Mouse (Mus musculus) neural tube, embryonic 13.5 days (tissue): Measurements from ENCODE around the gene Mlec. TPM values are rescaled to one million over a fixed set of nuclear protein-coding genes. Genes with fewer than 3 reads are reported as not detected.

Experiments
- ATAC-seq: fragments of 200-750 bp; cut with Nextera tagmentation; 2 replicates; pipeline ENCODE4 v1.8.0; 2017; ENCODE audit warnings: low read depth, mild to moderate bottlenecking, moderate TSS enrichment, moderate library complexity
- H3K27ac ChIP-seq: fragments of 300-500 bp; sonication (generic); replicated peaks from 2 replicates; pipeline ENCODE4 v1.5.1; 2015; ENCODE audit warnings: moderate library complexity, mild to moderate bottlenecking, inconsistent platforms
- H3K27me3 ChIP-seq: fragments of 300-500 bp; sonication (generic); 2 replicates; pipeline ENCODE4 v1.6.1; 2015; ENCODE audit warnings: mild to moderate bottlenecking, inconsistent platforms
- H3K36me3 ChIP-seq: fragments of 300-500 bp; sonication (generic); 2 replicates; pipeline ENCODE4 v1.6.1; 2015; ENCODE audit warnings: mild to moderate bottlenecking, inconsistent platforms
- H3K4me1 ChIP-seq: fragments of 300-500 bp; sonication (generic); replicated peaks from 2 replicates; pipeline ENCODE4 v1.6.1; 2015; ENCODE audit warnings: inconsistent platforms
- H3K4me2 ChIP-seq: fragments of 300-500 bp; sonication (generic); 2 replicates; pipeline ENCODE4 v1.6.1; 2015; ENCODE audit warnings: inconsistent platforms, mild to moderate bottlenecking, moderate library complexity
- H3K4me3 ChIP-seq: fragments of 300-500 bp; sonication (generic); 2 replicates; pipeline ENCODE4 v1.5.1; 2015; ENCODE audit warnings: mild to moderate bottlenecking, inconsistent platforms
- H3K9ac ChIP-seq: fragments of 300-500 bp; sonication (generic); 2 replicates; pipeline ENCODE4 v1.6.1; 2015; ENCODE audit warnings: moderate library complexity, mild to moderate bottlenecking, inconsistent platforms
- H3K9me3 ChIP-seq: fragments of 300-500 bp; sonication (generic); 2 replicates; pipeline ENCODE4 v1.6.1; 2016; ENCODE audit warnings: inconsistent platforms
- WGBS: fragments of 180-500 bp; shearing (Covaris S2); methylation state at CpG from one replicate; pipeline ENCODE4 v1.1.7; 2015; 5-methylcytosine and 5-hydroxymethylcytosine counted together
- polyA plus RNA-seq: library from polyadenylated mRNA; unstranded; fragments of >200 nt; fragmentation: Nextera tagmentation; extraction: Ambion mirVana; gene quantifications from 2 replicates; pipeline ENCODE4 v1.2.1, GENCODE M21; 2015

Gene Mlec
- polyA plus RNA-seq, 1 experiment from 2014 or later: 33.5 TPM

GRCm38 (mm10) chr5:115190081-115190480 lies 32.1 kb upstream of the Mlec start:
- no peak for ATAC-seq
- Histone ChIP-seq H3K4me2 (peak overlapping the region; percentile 99), H3K4me1 (peaks cover 75% of the 10 kb centered on the region)

DNA sequence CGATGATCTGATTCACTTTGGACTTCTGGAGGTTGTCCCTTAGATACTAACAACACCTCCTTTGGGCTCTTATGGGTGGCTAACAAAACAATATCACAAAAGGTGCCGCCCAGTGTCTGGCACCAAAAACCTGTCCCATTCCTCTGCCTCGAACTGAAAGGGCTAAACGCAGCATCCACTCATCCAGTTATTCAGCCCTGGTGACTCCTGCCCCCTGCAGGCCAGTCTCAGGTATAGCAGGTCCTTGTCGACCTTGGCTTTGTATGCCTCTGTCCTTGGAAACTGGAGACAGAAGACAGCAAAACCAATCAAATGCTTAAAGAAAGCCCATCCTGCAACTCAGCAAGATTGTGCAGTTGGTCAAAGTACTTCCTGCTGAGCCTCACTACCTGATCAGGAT lies 30.8 kb upstream of the Mlec start:
- Histone ChIP-seq H3K4me3 (no peak overlapping the region), H3K4me2 (no peak overlapping the region), H3K9me3 (no peaks in the 10 kb centered on the region), H3K27ac (no peak overlapping the region), H3K27me3 (peaks cover 24% of the 10 kb centered on the region), H3K36me3 (no peaks in the 10 kb centered on the region), H3K9ac (no peak overlapping the region), H3K4me1 (peaks cover 79% of the 10 kb centered on the region)
- no peak for ATAC-seq
- WGBS: 56% methylated on average over 5 of the region's 5 CpGs

More at GRCm38 (mm10) chr5:115190081-115190480, 32.1 kb upstream of the Mlec start:
- H3K9ac ChIP-seq: no peak overlapping the region
- 67% methylated on average over 12 of the region's 12 CpGs for WGBS
- H3K27ac ChIP-seq: no peak overlapping the region
- peaks cover 24% of the 10 kb centered on the region for H3K27me3 ChIP-seq
- no peak overlapping the region for H3K4me3 ChIP-seq
- H3K9me3 ChIP-seq: no peaks in the 10 kb centered on the region
- no peaks in the 10 kb centered on the region for H3K36me3 ChIP-seq

DNA sequence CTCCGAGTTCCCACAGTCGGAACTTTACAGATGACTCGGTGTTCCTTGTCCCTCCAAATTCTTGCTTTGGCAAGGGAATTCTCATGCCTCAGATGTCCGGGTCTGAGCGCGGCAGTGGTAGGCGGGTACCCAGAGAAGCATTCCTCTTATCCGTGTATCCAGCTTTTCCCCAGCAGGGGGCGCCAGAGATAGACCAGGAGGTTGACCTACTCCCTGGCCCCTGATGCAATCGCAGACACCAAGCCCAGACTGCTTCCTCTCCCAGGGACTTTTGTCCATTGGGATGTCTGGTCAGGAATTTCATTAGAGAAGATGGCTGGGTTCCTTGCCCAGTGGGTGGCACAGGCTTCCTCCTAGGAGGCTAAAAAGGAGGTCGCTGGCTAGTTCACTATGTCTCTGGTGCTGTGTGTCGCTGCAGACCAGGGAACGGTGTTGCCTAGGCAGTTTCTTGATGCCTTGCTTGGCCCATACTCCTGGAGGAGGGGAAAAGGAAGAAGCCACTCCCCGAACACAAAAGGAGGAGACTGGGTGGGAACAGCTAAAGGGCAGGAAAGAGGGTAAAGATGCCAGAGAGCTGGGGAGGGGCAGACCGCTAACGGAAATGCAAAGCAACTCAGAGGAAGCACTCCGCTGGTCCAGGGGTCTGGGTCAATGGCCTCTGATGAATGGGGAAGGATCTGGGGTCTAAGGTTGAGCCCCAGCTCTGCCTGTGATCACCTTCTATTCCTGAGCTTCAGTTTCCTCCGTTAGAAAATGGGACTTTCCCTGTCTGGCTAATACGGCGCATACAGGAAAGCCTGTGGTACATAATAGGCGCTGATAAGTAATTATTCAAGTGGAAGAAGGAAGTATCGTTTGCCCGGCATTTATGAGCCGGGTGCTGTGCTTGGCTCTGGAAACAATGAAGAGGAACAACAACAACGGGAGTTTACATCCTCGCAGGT lies 29.5 kb upstream of the Mlec start:
- Histone ChIP-seq H3K27me3 (peaks cover 17% of the 10 kb centered on the region), H3K4me2 (peak overlapping the region; percentile 42), H3K9ac (0 out of 2 replicates have a peak overlapping the region, but pooled peaks have one; percentile 13), H3K36me3 (no peaks in the 10 kb centered on the region), H3K4me1 (peaks cover 79% of the 10 kb centered on the region), H3K27ac (peak overlapping the region; percentile 67), H3K9me3 (no peaks in the 10 kb centered on the region), H3K4me3 (no peak overlapping the region)
- peak; percentile 78 for ATAC-seq
- WGBS: 12% methylated on average over 26 of the region's 26 CpGs

DNA sequence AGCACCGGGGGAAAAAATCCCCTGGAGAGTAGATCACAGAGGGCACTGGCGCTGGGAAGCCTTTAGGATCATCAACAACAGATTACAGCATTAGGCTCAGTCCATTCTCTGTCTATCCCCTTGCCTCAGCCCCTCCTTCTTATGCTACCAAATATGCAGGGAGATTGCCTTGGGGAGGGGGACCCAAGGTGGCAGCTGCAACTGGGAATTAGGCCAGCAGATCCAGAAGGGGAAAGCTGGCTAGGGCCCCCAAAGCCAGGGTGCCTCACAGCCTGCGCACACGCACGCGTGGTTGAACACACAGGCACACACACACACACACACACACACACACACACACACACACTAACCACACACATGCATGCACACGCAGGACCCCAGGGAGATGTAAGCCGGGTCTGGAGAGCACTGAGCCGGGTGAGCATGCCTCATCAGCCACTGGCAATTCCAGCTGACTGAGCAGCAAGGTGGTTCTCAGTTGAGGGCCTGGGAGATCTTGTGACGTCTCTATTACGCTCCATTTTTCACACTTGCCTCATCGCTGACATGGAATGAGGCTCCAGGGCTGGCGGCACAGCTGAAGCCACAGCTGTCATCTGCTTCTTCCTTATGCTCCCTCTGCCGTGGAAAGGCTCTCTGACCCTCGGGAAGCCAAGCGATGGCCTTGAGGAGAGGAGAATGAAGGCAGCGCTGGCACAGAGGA lies 28.5 kb upstream of the Mlec start:
- H3K9me3 ChIP-seq: no peaks in the 10 kb centered on the region
- WGBS: 27% methylated on average over 17 of the region's 17 CpGs
- ATAC-seq: peak; percentile 73
- peaks cover 78% of the 10 kb centered on the region for H3K4me1 ChIP-seq
- H3K4me2 ChIP-seq: peak overlapping the region; percentile 42
- H3K9ac ChIP-seq: peak overlapping the region; percentile 50
- peak overlapping the region; percentile 4; the same call in 1 of the 2 replicates for H3K4me3 ChIP-seq
- peak overlapping the region; percentile 67 for H3K27ac ChIP-seq
- no peaks in the 10 kb centered on the region for H3K36me3 ChIP-seq
- peaks cover 17% of the 10 kb centered on the region for H3K27me3 ChIP-seq

GRCm38 (mm10) chr5:115184726-115185125 lies 26.7 kb upstream of the Mlec start:
- no peaks in the 10 kb centered on the region for H3K9me3 ChIP-seq
- H3K9ac ChIP-seq: peak overlapping the region; percentile 55
- H3K4me1 ChIP-seq: peaks cover 67% of the 10 kb centered on the region
- H3K36me3 ChIP-seq: no peaks in the 10 kb centered on the region
- H3K4me2 ChIP-seq: peak overlapping the region; percentile 46
- H3K27ac ChIP-seq: peak overlapping the region; percentile 33
- peak overlapping the region; percentile 19 for H3K4me3 ChIP-seq
- no peak for ATAC-seq
- peaks cover 2% of the 10 kb centered on the region; the same call in 1 of the 2 replicates for H3K27me3 ChIP-seq
- WGBS: 21% methylated on average over 15 of the region's 15 CpGs

GRCm38 (mm10) chr5:115183482-115183881 lies 25.5 kb upstream of the Mlec start:
- Histone ChIP-seq H3K27me3 (no peaks in the 10 kb centered on the region), H3K4me1 (peaks cover 67% of the 10 kb centered on the region), H3K9ac (no peak overlapping the region), H3K27ac (no peak overlapping the region), H3K4me2 (no peak overlapping the region), H3K9me3 (no peaks in the 10 kb centered on the region), H3K36me3 (no peaks in the 10 kb centered on the region), H3K4me3 (no peak overlapping the region)
- no peak for ATAC-seq
- 85% methylated on average over 10 of the region's 10 CpGs for WGBS

- Histone ChIP-seq H3K27me3 (no peaks in the 10 kb centered on the region), H3K9ac (no peak overlapping the region; the same call in 1 of the 2 replicates), H3K9me3 (no peaks in the 10 kb centered on the region), H3K36me3 (no peaks in the 10 kb centered on the region), H3K27ac (no peak overlapping the region), H3K4me3 (no peak overlapping the region), H3K4me1 (peaks cover 65% of the 10 kb centered on the region), H3K4me2 (no peak overlapping the region)
- WGBS: 58% methylated on average over 8 of the region's 8 CpGs
- ATAC-seq: no peak
These were observed 24.9 kb upstream of the Mlec start for GRCm38 (mm10) chr5:115182925-115183324.

- Histone ChIP-seq H3K4me2 (no peak overlapping the region), H3K27me3 (no peaks in the 10 kb centered on the region), H3K4me3 (no peak overlapping the region), H3K27ac (no peak overlapping the region), H3K9ac (no peak overlapping the region), H3K4me1 (peaks cover 50% of the 10 kb centered on the region), H3K9me3 (no peaks in the 10 kb centered on the region), H3K36me3 (no peaks in the 10 kb centered on the region)
- ATAC-seq: no peak
- WGBS: 82% methylated on average over 13 of the region's 13 CpGs
These were observed 23.4 kb upstream of the Mlec start for GRCm38 (mm10) chr5:115181248-115181940.

DNA sequence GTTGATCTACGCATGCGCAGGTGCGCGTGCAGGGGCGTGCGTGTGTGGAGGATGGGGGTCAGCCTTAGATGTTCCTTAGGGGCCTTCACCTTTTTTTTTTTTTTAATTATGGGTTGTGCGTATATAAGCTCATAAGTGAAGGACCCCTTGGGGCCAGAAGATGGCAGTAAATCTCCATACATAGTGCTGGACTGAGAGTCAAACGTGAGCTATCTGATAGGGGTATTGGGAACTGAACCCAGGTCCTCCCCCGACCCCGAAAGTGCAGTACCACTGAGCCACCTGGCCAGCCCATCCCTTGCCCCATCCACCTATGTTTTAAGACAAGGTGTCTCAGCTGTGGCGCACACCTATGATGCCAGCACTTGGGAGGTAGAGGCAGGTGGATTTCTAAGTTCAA lies 21.6 kb upstream of the Mlec start:
- no peaks in the 10 kb centered on the region for H3K36me3 ChIP-seq
- WGBS: 93% methylated on average over 11 of the region's 11 CpGs
- H3K27me3 ChIP-seq: no peaks in the 10 kb centered on the region
- ATAC-seq: no peak
- H3K4me2 ChIP-seq: no peak overlapping the region
- H3K4me3 ChIP-seq: no peak overlapping the region
- H3K27ac ChIP-seq: no peak overlapping the region
- peaks cover 32% of the 10 kb centered on the region for H3K4me1 ChIP-seq
- no peaks in the 10 kb centered on the region for H3K9me3 ChIP-seq
- no peak overlapping the region for H3K9ac ChIP-seq

DNA sequence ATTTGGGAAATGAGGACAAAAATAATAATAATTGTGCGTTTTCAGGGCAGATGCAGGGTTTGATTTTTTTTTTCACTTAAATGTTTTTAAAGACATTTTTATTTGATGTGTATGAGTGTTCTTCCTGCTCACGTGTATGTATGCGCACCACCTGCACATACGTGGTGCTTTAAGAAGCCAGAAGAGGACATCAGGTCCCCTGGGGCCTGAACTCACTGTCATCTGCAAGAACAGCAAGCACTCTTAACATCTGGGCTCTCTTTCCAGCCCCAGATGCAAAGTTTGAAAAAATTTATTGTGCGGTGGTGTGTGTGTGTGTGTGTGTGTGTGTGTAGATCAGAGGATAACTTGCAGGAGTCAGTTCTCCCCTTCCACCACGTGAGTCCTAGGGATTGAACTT lies 19.9 kb upstream of the Mlec start:
- Histone ChIP-seq H3K36me3 (peaks cover 10% of the 10 kb centered on the region; the same call in 1 of the 2 replicates), H3K27ac (no peak overlapping the region), H3K4me3 (no peak overlapping the region), H3K4me1 (peaks cover 15% of the 10 kb centered on the region), H3K27me3 (no peaks in the 10 kb centered on the region), H3K9me3 (no peaks in the 10 kb centered on the region), H3K9ac (no peak overlapping the region), H3K4me2 (no peak overlapping the region)
- ATAC-seq: no peak
- WGBS: 78% methylated on average over 6 of the region's 6 CpGs

GRCm38 (mm10) chr5:115174554-115174953 lies 16.6 kb upstream of the Mlec start:
- WGBS: 100% methylated on average over 1 of the region's 1 CpGs
- Histone ChIP-seq H3K4me3 (no peak overlapping the region), H3K27me3 (no peaks in the 10 kb centered on the region), H3K9ac (no peak overlapping the region), H3K4me1 (no peaks in the 10 kb centered on the region), H3K36me3 (peaks cover 32% of the 10 kb centered on the region), H3K9me3 (no peaks in the 10 kb centered on the region), H3K27ac (no peak overlapping the region), H3K4me2 (no peak overlapping the region)
- ATAC-seq: no peak

DNA sequence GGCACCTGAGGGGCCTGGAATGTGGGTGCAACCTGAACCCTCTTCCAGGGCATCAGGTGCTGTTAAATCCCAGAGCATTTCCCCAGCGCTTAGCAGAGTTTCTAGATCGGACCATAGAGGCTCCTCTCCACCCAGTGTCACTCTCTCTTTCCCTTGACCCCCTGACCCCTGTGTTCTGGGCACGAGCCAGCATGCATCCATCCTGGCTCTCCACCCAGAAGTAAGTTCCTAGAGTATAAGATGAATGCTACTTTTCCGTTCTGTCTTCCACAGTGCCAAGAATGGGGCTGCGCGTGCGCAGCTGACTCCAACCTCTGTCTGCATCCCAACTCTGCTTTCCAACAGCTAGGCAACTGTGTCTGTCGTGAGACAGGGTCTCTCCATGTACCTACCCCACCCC lies 12.2 kb upstream of the Mlec start:
- Histone ChIP-seq H3K4me2 (no peak overlapping the region), H3K4me1 (peaks cover 5% of the 10 kb centered on the region), H3K9me3 (no peaks in the 10 kb centered on the region), H3K27me3 (no peaks in the 10 kb centered on the region), H3K9ac (no peak overlapping the region), H3K36me3 (peaks cover 35% of the 10 kb centered on the region), H3K27ac (no peak overlapping the region), H3K4me3 (no peak overlapping the region)
- 85% methylated on average over 8 of the region's 8 CpGs for WGBS
- ATAC-seq: no peak
